Mouse (Mus musculus) right cerebral cortex, postnatal 14 days (tissue): ENCODE results near the gene Sstr2.
"Not testable (repeated sequence)": the region's sequence is repeated elsewhere in the genome, so short reads cannot be mapped to it uniquely, and the experiment has no call there.

ENCODE experiments used
- DNase-seq: peaks from one replicate; pipeline ENCODE4 v3.0.0; 2022

Sstr2 gene

GRCm38 (mm10) chr11:113658763-113659162, 39.6 kb downstream of the Sstr2 start:
- DNase-seq, result no peak

GRCm38 (mm10) chr11:113660213-113660612, 41.1 kb downstream of the Sstr2 start:
- not testable (repeated sequence) for DNase-seq

GRCm38 (mm10) chr11:113660940-113661339, 41.8 kb downstream of the Sstr2 start:
- no peak for DNase-seq

- no peak for DNase-seq
Measured at GRCm38 (mm10) chr11:113661835-113662351, 42.8 kb downstream of the Sstr2 start.

GRCm38 (mm10) chr11:113664279-113664678, 45.1 kb downstream of the Sstr2 start:
- no peak for DNase-seq

- DNase-seq, result no peak
Measured at GRCm38 (mm10) chr11:113666205-113666604, 47.1 kb downstream of the Sstr2 start.

- DNase-seq, result no peak
Measured at GRCm38 (mm10) chr11:113666648-113667047, 47.5 kb downstream of the Sstr2 start.

- DNase-seq, result no peak
Measured at GRCm38 (mm10) chr11:113667122-113667521, 48.0 kb downstream of the Sstr2 start.

- DNase-seq, result no peak
Measured at GRCm38 (mm10) chr11:113667704-113668103, 48.6 kb downstream of the Sstr2 start.

GRCm38 (mm10) chr11:113668857-113669256, 49.7 kb downstream of the Sstr2 start:
- no peak for DNase-seq

- DNase-seq, result no peak
Measured at GRCm38 (mm10) chr11:113669711-113670110, 50.6 kb downstream of the Sstr2 start.

GRCm38 (mm10) chr11:113673614-113674013, 54.5 kb downstream of the Sstr2 start:
- DNase-seq, result no peak

GRCm38 (mm10) chr11:113674595-113674994, 55.5 kb downstream of the Sstr2 start:
- no peak for DNase-seq
